Mouse (Mus musculus) heart, adult 2 months (tissue): ENCODE measurements around the gene Col6a4. TPM values are rescaled to one million over a fixed set of nuclear protein-coding genes. Genes with fewer than 3 reads are reported as not detected.

ENCODE experiments used
- DNase-seq, 2 experiments: peaks; one replicate each; pipeline ENCODE4 v3.0.0; 2021
- H3K27ac ChIP-seq: fragments of 200-600 bp; 2 replicates; pipeline ENCODE4 v1.8.1; 2022
- H3K27me3 ChIP-seq: fragments of 200-500 bp; 2 replicates; pipeline ENCODE4 v1.6.1; 2012; ENCODE audit warnings: mild to moderate bottlenecking, low read length, inconsistent platforms, mixed read lengths; ENCODE audit not compliant: control insufficient read depth, insufficient read depth
- H3K36me3 ChIP-seq: fragments of 200-500 bp; 2 replicates; pipeline ENCODE4 v1.6.1; 2012; ENCODE audit warnings: low read length, inconsistent platforms; ENCODE audit not compliant: control insufficient read depth, insufficient read depth
- H3K4me1 ChIP-seq: fragments of 200-500 bp; 2 replicates; pipeline ENCODE4 v1.6.1; 2011; ENCODE audit warnings: low read length; ENCODE audit not compliant: control insufficient read depth, insufficient read depth
- H3K4me3 ChIP-seq: fragments of 200-600 bp; 2 replicates; pipeline ENCODE4 v1.8.1; 2022
- H3K79me2 ChIP-seq: fragments of 200-500 bp; replicated peaks from 2 replicates; pipeline ENCODE4 v1.6.1; 2012; ENCODE audit warnings: mild to moderate bottlenecking, inconsistent platforms, low read length, moderate library complexity, mixed read lengths; ENCODE audit not compliant: control insufficient read depth, insufficient read depth
- H3K9ac ChIP-seq: fragments of 200-500 bp; 2 replicates; pipeline ENCODE4 v1.6.1; 2012; ENCODE audit warnings: low read depth, mild to moderate bottlenecking, control low read depth, inconsistent platforms, low read length, mixed read lengths
- CTCF ChIP-seq: fragments of 200-600 bp; IDR thresholded peaks from 2 replicates; pipeline ENCODE4 v1.8.1; 2022; ENCODE audit warnings: antibody characterized with exemption, mild to moderate bottlenecking, moderate library complexity
- EP300 ChIP-seq: fragments of 200-500 bp; IDR thresholded peaks from 2 replicates; pipeline ENCODE4 v1.6.1; 2011; ENCODE audit warnings: low read depth, low read length, control low read depth; ENCODE audit not compliant: insufficient read depth
- POLR2A ChIP-seq: fragments of 200-500 bp; IDR thresholded peaks from 2 replicates; pipeline ENCODE4 v1.6.1; 2011; ENCODE audit warnings: mild to moderate bottlenecking, low read depth, low read length, control low read depth; ENCODE audit not compliant: insufficient read depth
- WGBS: fragments of 180-500 bp; shearing (Covaris S2); methylation state at CpG from one replicate; pipeline ENCODE4 v1.1.7; 2018; 5-methylcytosine and 5-hydroxymethylcytosine counted together
- intact Hi-C: fragments of 180-260 bp; cut with DNase I; formaldehyde crosslinking; loops from one replicate; pipeline ENCODE4 v1.15.1; 2025
- polyA plus RNA-seq: library from polyadenylated mRNA; depleted of rRNA; stranded (reverse); fragments of >200 nt; gene quantifications from 2 replicates; pipeline ENCODE4 v1.2.3, GENCODE M21; 2012
- total RNA-seq, 2 experiments: library from RNA; stranded (reverse); gene quantifications; 2 replicates each; pipeline ENCODE4 v1.2.3; 2021

Gene Col6a4
- total and polyA plus RNA-seq, 3 experiments, result not detected

GRCm38 (mm10) chr9:106053446-106053845 is 43.1 kb downstream of the Col6a4 start:
- no peak overlapping the region for H3K4me3 ChIP-seq
- H3K27ac ChIP-seq, result no peak overlapping the region
- WGBS, result 84% methylated on average over 4 of the region's 4 CpGs
- DNase-seq, result no peak
- H3K36me3 ChIP-seq, result no peaks in the 10 kb centered on the region
- no peaks in the 10 kb centered on the region for H3K4me1 ChIP-seq
- TF ChIP-seq POLR2A (no peak), CTCF (no peak), EP300 (no peak)
- H3K27me3 ChIP-seq, result no peaks in the 10 kb centered on the region
- H3K79me2 ChIP-seq, result no peaks in the 10 kb centered on the region
- intact Hi-C loops, result no loop called here
- no peak overlapping the region for H3K9ac ChIP-seq

DNA sequence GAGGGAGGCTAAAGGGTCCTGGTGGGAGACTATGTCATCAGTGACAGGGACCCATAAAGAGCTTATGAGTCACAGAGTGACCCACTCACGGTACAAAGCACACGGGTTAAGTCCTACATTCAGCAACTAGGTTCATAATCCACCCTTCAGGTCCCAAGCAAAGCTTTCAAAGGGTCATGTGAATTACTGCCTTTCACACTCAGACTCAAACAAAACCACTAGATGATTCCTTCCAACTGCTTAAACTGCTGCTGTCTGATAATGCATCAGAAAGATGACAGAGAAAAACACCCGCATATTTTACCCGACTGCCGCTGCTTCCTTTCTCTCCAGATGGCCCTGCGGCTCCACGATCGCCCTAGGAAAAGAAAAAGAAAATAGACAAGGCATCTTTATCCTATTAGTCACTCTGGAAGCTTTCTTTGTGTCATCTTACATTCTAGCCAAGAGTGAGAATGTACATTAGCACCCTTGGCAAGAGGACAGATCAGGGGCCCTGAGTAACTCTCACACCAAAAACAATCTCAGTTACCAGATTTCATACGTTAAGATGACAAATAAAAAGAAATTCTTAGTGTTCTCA is 52.6 kb downstream of the Col6a4 start:
- no peak overlapping the region for H3K27ac ChIP-seq
- DNase-seq, result no peak
- H3K4me3 ChIP-seq, result no peak overlapping the region
- H3K27me3 ChIP-seq, result no peaks in the 10 kb centered on the region
- no peaks in the 10 kb centered on the region for H3K4me1 ChIP-seq
- no peaks in the 10 kb centered on the region for H3K79me2 ChIP-seq
- H3K9ac ChIP-seq, result no peak overlapping the region
- TF ChIP-seq POLR2A, result no peak
- TF ChIP-seq CTCF, result no peak
- no peak for TF ChIP-seq EP300
- intact Hi-C loops, result no loop called here
- WGBS, result 57% methylated on average over 9 of the region's 9 CpGs
- H3K36me3 ChIP-seq, result no peaks in the 10 kb centered on the region

- intact Hi-C loops, result loop anchor here (2.0 kb wide), 1 partner anchor 345 kb away; no protein-coding TSS in a partner anchor
- H3K36me3 ChIP-seq, result no peaks in the 10 kb centered on the region
- H3K79me2 ChIP-seq, result no peaks in the 10 kb centered on the region
- no peak for DNase-seq
- no peaks in the 10 kb centered on the region for H3K4me1 ChIP-seq
- no peaks in the 10 kb centered on the region for H3K27me3 ChIP-seq
- H3K9ac ChIP-seq, result no peak overlapping the region
- TF ChIP-seq EP300 (no peak), POLR2A (no peak), CTCF (no peak)
- no peak overlapping the region for H3K4me3 ChIP-seq
- H3K27ac ChIP-seq, result no peak overlapping the region
- WGBS, result 64% methylated on average over 8 of the region's 8 CpGs
Measured at GRCm38 (mm10) chr9:106039915-106040659, 56.5 kb downstream of the Col6a4 start.

DNA sequence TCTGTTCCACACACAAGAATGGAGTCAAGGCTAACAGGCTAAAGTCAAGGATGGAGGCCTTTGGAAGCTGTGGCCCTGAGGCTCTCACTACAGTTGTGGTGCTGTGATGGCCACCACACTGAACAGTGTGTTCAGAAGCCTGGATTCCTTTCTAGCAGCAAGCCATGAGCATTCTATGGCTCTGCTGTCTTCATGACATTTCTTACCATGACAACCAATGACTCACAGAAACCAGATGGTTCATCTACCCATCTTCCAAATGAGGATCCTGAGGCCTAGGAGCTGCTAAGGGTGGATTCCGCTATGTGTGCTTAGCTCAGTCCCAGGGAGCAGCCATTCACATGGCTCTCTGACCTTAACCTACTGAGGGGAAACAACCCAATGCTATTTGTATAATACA is 57.3 kb downstream of the Col6a4 start:
- intact Hi-C loops, result loop anchor here (2.0 kb wide), 1 partner anchor 344 kb away; no protein-coding TSS in a partner anchor
- no peak overlapping the region for H3K9ac ChIP-seq
- no peaks in the 10 kb centered on the region for H3K4me1 ChIP-seq
- no peaks in the 10 kb centered on the region for H3K36me3 ChIP-seq
- TF ChIP-seq POLR2A (no peak), CTCF (no peak; the same call in 1 of the 2 replicates), EP300 (no peak)
- H3K27me3 ChIP-seq, result no peaks in the 10 kb centered on the region
- H3K79me2 ChIP-seq, result no peaks in the 10 kb centered on the region
- no peak overlapping the region for H3K4me3 ChIP-seq
- 66% methylated on average over 1 of the region's 1 CpGs for WGBS
- H3K27ac ChIP-seq, result no peak overlapping the region
- no peak for DNase-seq

DNA sequence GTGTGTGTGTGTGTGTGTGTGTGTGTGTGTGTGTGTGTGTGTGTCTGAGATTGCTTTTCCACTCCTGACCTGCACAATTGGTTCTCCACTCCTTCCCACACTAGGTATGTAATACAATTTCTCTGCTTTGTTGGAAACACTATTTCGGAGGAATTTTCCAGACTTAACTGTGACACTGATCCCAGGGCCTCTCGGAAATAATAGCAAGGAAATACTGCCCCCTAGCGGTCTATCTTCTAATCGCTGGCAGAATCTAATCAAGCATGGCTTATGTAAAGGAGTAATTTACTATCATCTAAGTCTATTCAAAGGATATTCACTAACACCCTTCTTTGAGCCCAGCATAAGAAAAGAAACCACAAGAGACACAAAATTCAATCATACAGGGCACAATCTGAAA is 57.7 kb downstream of the Col6a4 start:
- no peaks in the 10 kb centered on the region for H3K36me3 ChIP-seq
- no peak overlapping the region for H3K4me3 ChIP-seq
- H3K27me3 ChIP-seq, result no peaks in the 10 kb centered on the region
- no peaks in the 10 kb centered on the region for H3K79me2 ChIP-seq
- intact Hi-C loops, result loop anchor here (2.0 kb wide), 1 partner anchor 344 kb away; no protein-coding TSS in a partner anchor
- no peaks in the 10 kb centered on the region for H3K4me1 ChIP-seq
- no peak overlapping the region for H3K27ac ChIP-seq
- DNase-seq, result no peak
- WGBS, result 12% methylated on average over 4 of the region's 4 CpGs
- TF ChIP-seq EP300 (no peak), CTCF (peak; percentile 84), POLR2A (no peak)
- no peak overlapping the region for H3K9ac ChIP-seq

DNA sequence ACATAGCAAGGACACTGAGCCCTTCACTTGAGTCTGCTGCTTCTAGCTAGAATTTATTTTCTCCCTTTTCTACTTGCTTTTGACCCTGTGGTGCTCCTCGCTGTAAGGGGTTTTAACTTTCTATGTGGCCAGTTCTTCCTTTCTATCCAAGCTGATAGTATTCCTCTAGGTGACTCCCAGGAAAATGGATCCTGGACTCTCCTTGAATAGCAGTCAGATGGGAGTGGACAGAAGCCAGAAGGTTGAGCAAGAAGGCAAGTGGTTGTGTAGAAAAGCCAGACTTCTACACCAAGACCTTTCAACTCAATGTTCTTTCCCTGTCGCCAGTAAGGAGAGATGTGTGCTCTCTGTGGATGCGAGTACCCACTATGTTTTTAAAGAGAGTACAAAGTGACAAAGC is 80.9 kb downstream of the Col6a4 start:
- TF ChIP-seq CTCF, result no peak
- TF ChIP-seq POLR2A, result no peak
- TF ChIP-seq EP300, result no peak
- no peak for DNase-seq
- WGBS, result 86% methylated on average over 3 of the region's 3 CpGs
- intact Hi-C loops, result no loop called here
- no peaks in the 10 kb centered on the region for H3K4me1 ChIP-seq
- H3K79me2 ChIP-seq, result no peaks in the 10 kb centered on the region
- no peak overlapping the region for H3K9ac ChIP-seq
- H3K27me3 ChIP-seq, result 0 out of 2 replicates have a peak, but pooled peaks cover 2% of the 10 kb centered on the region
- no peak overlapping the region for H3K27ac ChIP-seq
- no peak overlapping the region for H3K4me3 ChIP-seq
- no peaks in the 10 kb centered on the region for H3K36me3 ChIP-seq
